Mouse (Mus musculus) frontal cortex, postnatal 36 days (tissue): ENCODE results near the gene Adgrb2.

ENCODE experiments used
- DNase-seq, 2 experiments: peaks; one replicate each; pipeline ENCODE4 v3.0.0; 2022; ENCODE audit warnings: low spot score in 2 of 2

The Adgrb2 gene

GRCm38 (mm10) chr4:129987825-129988504 lies 3.3 kb downstream of the Adgrb2 start:
- no peak for DNase-seq

GRCm38 (mm10) chr4:129989925-129990324 lies 5.3 kb downstream of the Adgrb2 start:
- no peak for DNase-seq

GRCm38 (mm10) chr4:129992720-129993119 lies 8.1 kb downstream of the Adgrb2 start:
- DNase-seq, result no peak

GRCm38 (mm10) chr4:129993213-129993612 lies 8.5 kb downstream of the Adgrb2 start:
- DNase-seq, result no peak

GRCm38 (mm10) chr4:129993944-129994695 lies 9.4 kb downstream of the Adgrb2 start:
- no peak for DNase-seq

GRCm38 (mm10) chr4:129994728-129995127 lies 10.1 kb downstream of the Adgrb2 start:
- no peak for DNase-seq

GRCm38 (mm10) chr4:129995255-129995654 lies 10.6 kb downstream of the Adgrb2 start:
- DNase-seq, result peak in 1 of 2 experiments; percentile 55

- no peak for DNase-seq
These were observed 11.3 kb downstream of the Adgrb2 start for GRCm38 (mm10) chr4:129996015-129996414.

GRCm38 (mm10) chr4:129998124-129998523 lies 13.5 kb downstream of the Adgrb2 start:
- DNase-seq, result peak; percentile 74 to 78

GRCm38 (mm10) chr4:130001710-130002109 lies 17.0 kb downstream of the Adgrb2 start:
- DNase-seq, result no peak

- peak; percentile 71 to 77 for DNase-seq
These were observed 17.5 kb downstream of the Adgrb2 start for GRCm38 (mm10) chr4:130002157-130002556.

- no peak for DNase-seq
These were observed 20.9 kb downstream of the Adgrb2 start for GRCm38 (mm10) chr4:130005593-130005992.

GRCm38 (mm10) chr4:130006533-130006932 lies 21.9 kb downstream of the Adgrb2 start:
- DNase-seq, result no peak

- no peak for DNase-seq
These were observed 24.4 kb downstream of the Adgrb2 start for GRCm38 (mm10) chr4:130009043-130009442.

GRCm38 (mm10) chr4:130010723-130011122 lies 26.1 kb downstream of the Adgrb2 start:
- DNase-seq, result no peak

GRCm38 (mm10) chr4:130012234-130012633 lies 27.6 kb downstream of the Adgrb2 start:
- no peak for DNase-seq

GRCm38 (mm10) chr4:130013111-130013510 lies 28.4 kb downstream of the Adgrb2 start:
- DNase-seq, result peak; percentile 74 to 82

GRCm38 (mm10) chr4:130016010-130016409 lies 31.3 kb downstream of the Adgrb2 start:
- no peak for DNase-seq

- no peak for DNase-seq
These were observed 32.5 kb downstream of the Adgrb2 start for GRCm38 (mm10) chr4:130017036-130017674.

- DNase-seq, result no peak
These were observed 38.3 kb downstream of the Adgrb2 start for GRCm38 (mm10) chr4:130022952-130023351.

GRCm38 (mm10) chr4:130023511-130024231 lies 39.0 kb downstream of the Adgrb2 start:
- peak; percentile 65 for DNase-seq

GRCm38 (mm10) chr4:130025544-130025943 lies 40.9 kb downstream of the Adgrb2 start:
- DNase-seq, result no peak
